Mouse (Mus musculus): ENCODE results near the gene Clock. TPM values are rescaled to one million over a fixed set of nuclear protein-coding genes. Genes with fewer than 3 reads are reported as not detected.

Clock gene
- total and polyA plus RNA-seq, 2 experiments from 2014 or later = 11.6 to 25.1 TPM

GRCm38 (mm10) chr5:76288256-76288655 is 16.3 kb downstream of the Clock start:
- DNase-seq (ENCODE audit: low spot score) = no peak
- Histone ChIP-seq H3K9ac (replicated peaks; ENCODE audit: low read length, poor library complexity, severe bottlenecking) (no peak overlapping the region), H3K27me3 (ENCODE audit: insufficient read depth, low read length) (no peaks in the 10 kb centered on the region), H3K4me2 (ENCODE audit: low read depth, low read length, poor library complexity, severe bottlenecking) (no peak overlapping the region), H3K9me3 (ENCODE audit: low read length) (no peaks in the 10 kb centered on the region), H3K27ac (ENCODE audit: low read depth, low read length) (no peak overlapping the region), H3K4me1 (ENCODE audit: insufficient read depth, low read length) (no peaks in the 10 kb centered on the region), H3K36me3 (ENCODE audit: insufficient read depth, low read length) (no peaks in the 10 kb centered on the region), H3K4me3 (ENCODE audit: low read depth, low read length) (no peak overlapping the region)
- WGBS = 95% methylated on average over 3 of the region's 3 CpGs
- TF ChIP-seq CTCF (IDR thresholded peaks at IDR 0.05) = no peak
- no peak for ATAC-seq (ENCODE audit: low FRiP score)

GRCm38 (mm10) chr5:76287062-76287461 is 17.5 kb downstream of the Clock start:
- DNase-seq (ENCODE audit: low spot score) (no peak), ATAC-seq (ENCODE audit: low FRiP score) (no peak)
- Histone ChIP-seq H3K4me2 (ENCODE audit: low read depth, low read length, poor library complexity, severe bottlenecking) (no peak overlapping the region), H3K4me1 (ENCODE audit: insufficient read depth, low read length) (no peaks in the 10 kb centered on the region), H3K4me3 (ENCODE audit: low read depth, low read length) (no peak overlapping the region), H3K9me3 (ENCODE audit: low read length) (no peaks in the 10 kb centered on the region), H3K27me3 (ENCODE audit: insufficient read depth, low read length) (no peaks in the 10 kb centered on the region), H3K36me3 (ENCODE audit: insufficient read depth, low read length) (no peaks in the 10 kb centered on the region), H3K27ac (ENCODE audit: low read depth, low read length) (no peak overlapping the region), H3K9ac (replicated peaks; ENCODE audit: low read length, poor library complexity, severe bottlenecking) (no peak overlapping the region)
- peak; percentile 41 for TF ChIP-seq CTCF (IDR thresholded peaks at IDR 0.05)
- 79% methylated on average over 5 of the region's 5 CpGs for WGBS

- H3K36me3 ChIP-seq (ENCODE audit: insufficient read depth, low read length) = no peaks in the 10 kb centered on the region
- no peaks in the 10 kb centered on the region for H3K4me1 ChIP-seq (ENCODE audit: insufficient read depth, low read length)
- no peak for DNase-seq (ENCODE audit: low spot score)
- no peaks in the 10 kb centered on the region for H3K9me3 ChIP-seq (ENCODE audit: low read length)
- no peak overlapping the region for H3K4me2 ChIP-seq (ENCODE audit: low read depth, low read length, poor library complexity, severe bottlenecking)
- WGBS = 36% methylated on average over 4 of the region's 4 CpGs
- TF ChIP-seq CTCF (IDR thresholded peaks at IDR 0.05) = no peak
- no peak overlapping the region for H3K27ac ChIP-seq (ENCODE audit: low read depth, low read length)
- no peak overlapping the region for H3K9ac ChIP-seq (replicated peaks; ENCODE audit: low read length, poor library complexity, severe bottlenecking)
- H3K27me3 ChIP-seq (ENCODE audit: insufficient read depth, low read length) = no peaks in the 10 kb centered on the region
- no peak for ATAC-seq (ENCODE audit: low FRiP score)
- H3K4me3 ChIP-seq (ENCODE audit: low read depth, low read length) = no peak overlapping the region
These were observed 18.9 kb downstream of the Clock start for GRCm38 (mm10) chr5:76285699-76286098.

GRCm38 (mm10) chr5:76283890-76284289 is 20.7 kb downstream of the Clock start:
- TF ChIP-seq CTCF (IDR thresholded peaks at IDR 0.05) = no peak
- Histone ChIP-seq H3K9ac (replicated peaks; ENCODE audit: low read length, poor library complexity, severe bottlenecking) (no peak overlapping the region), H3K27ac (ENCODE audit: low read depth, low read length) (no peak overlapping the region), H3K4me1 (ENCODE audit: insufficient read depth, low read length) (no peaks in the 10 kb centered on the region), H3K36me3 (ENCODE audit: insufficient read depth, low read length) (no peaks in the 10 kb centered on the region), H3K4me3 (ENCODE audit: low read depth, low read length) (no peak overlapping the region), H3K4me2 (ENCODE audit: low read depth, low read length, poor library complexity, severe bottlenecking) (no peak overlapping the region), H3K9me3 (ENCODE audit: low read length) (no peaks in the 10 kb centered on the region), H3K27me3 (ENCODE audit: insufficient read depth, low read length) (no peaks in the 10 kb centered on the region)
- ATAC-seq (ENCODE audit: low FRiP score) (no peak), DNase-seq (ENCODE audit: low spot score) (no peak)
- 82% methylated on average over 1 of the region's 1 CpGs for WGBS

GRCm38 (mm10) chr5:76274977-76275376 is 29.6 kb downstream of the Clock start:
- H3K36me3 ChIP-seq (ENCODE audit: insufficient read depth, low read length) = peaks cover 13% of the 10 kb centered on the region
- DNase-seq (ENCODE audit: low spot score) = no peak
- no peaks in the 10 kb centered on the region for H3K27me3 ChIP-seq (ENCODE audit: insufficient read depth, low read length)
- no peak overlapping the region for H3K9ac ChIP-seq (replicated peaks; ENCODE audit: low read length, poor library complexity, severe bottlenecking)
- no peaks in the 10 kb centered on the region for H3K4me1 ChIP-seq (ENCODE audit: insufficient read depth, low read length)
- ATAC-seq (ENCODE audit: low FRiP score) = no peak
- no peak overlapping the region for H3K4me2 ChIP-seq (ENCODE audit: low read depth, low read length, poor library complexity, severe bottlenecking)
- WGBS = 92% methylated on average over 4 of the region's 4 CpGs
- H3K27ac ChIP-seq (ENCODE audit: low read depth, low read length) = no peak overlapping the region
- H3K4me3 ChIP-seq (ENCODE audit: low read depth, low read length) = no peak overlapping the region
- no peaks in the 10 kb centered on the region for H3K9me3 ChIP-seq (ENCODE audit: low read length)
- TF ChIP-seq CTCF (IDR thresholded peaks at IDR 0.05) = no peak

DNA sequence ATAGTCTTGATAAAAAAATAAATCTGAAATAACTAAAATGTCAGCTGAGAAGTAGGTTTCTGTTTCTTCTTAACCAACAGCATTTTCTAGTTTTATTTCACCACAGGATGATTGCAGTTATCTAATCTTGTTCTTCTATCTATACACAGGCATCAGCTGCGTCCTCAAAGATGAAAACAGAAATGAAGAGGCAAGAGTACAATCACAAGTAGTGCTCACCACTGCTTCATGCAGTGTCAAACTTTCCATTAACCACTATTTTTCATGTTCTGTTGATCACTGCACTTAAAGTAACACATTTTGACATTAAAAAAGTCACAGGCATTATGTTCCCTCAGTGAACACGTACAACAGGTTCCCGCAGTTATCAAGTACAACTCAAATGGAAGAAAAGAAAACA is 53.6 kb downstream of the Clock start:
- Histone ChIP-seq H3K4me1 (ENCODE audit: insufficient read depth, low read length) (no peaks in the 10 kb centered on the region), H3K4me2 (ENCODE audit: low read depth, low read length, poor library complexity, severe bottlenecking) (no peak overlapping the region), H3K4me3 (ENCODE audit: low read depth, low read length) (no peak overlapping the region), H3K27me3 (ENCODE audit: insufficient read depth, low read length) (no peaks in the 10 kb centered on the region), H3K36me3 (ENCODE audit: insufficient read depth, low read length) (peaks cover 8% of the 10 kb centered on the region; the same call in 1 of the 2 replicates), H3K27ac (ENCODE audit: low read depth, low read length) (no peak overlapping the region), H3K9me3 (ENCODE audit: low read length) (no peaks in the 10 kb centered on the region), H3K9ac (replicated peaks; ENCODE audit: low read length, poor library complexity, severe bottlenecking) (no peak overlapping the region)
- no peak for DNase-seq (ENCODE audit: low spot score)
- no peak for TF ChIP-seq CTCF (IDR thresholded peaks at IDR 0.05)
- 92% methylated on average over 3 of the region's 3 CpGs for WGBS
- no peak for ATAC-seq (ENCODE audit: low FRiP score)
